Mouse (Mus musculus) gastrocnemius, postnatal 36 days (tissue): ENCODE data around the gene Cldn7. TPM values are rescaled to one million over a fixed set of nuclear protein-coding genes. Genes with fewer than 3 reads are reported as not detected.

ENCODE experiments used
- DNase-seq, 2 experiments: peaks; one replicate each; pipeline ENCODE4 v3.0.0; 2022
- intact Hi-C: fragments of 180-260 bp; cut with DNase I; formaldehyde crosslinking; loops from one replicate; pipeline ENCODE4 v1.15.1; 2025
- total RNA-seq, 2 experiments: library from RNA; stranded (reverse); gene quantifications; 2 replicates each; pipeline ENCODE4 v1.2.3; 2021

Cldn7 gene
- total RNA-seq, 2 experiments from 2014 or later, result not detected

DNA sequence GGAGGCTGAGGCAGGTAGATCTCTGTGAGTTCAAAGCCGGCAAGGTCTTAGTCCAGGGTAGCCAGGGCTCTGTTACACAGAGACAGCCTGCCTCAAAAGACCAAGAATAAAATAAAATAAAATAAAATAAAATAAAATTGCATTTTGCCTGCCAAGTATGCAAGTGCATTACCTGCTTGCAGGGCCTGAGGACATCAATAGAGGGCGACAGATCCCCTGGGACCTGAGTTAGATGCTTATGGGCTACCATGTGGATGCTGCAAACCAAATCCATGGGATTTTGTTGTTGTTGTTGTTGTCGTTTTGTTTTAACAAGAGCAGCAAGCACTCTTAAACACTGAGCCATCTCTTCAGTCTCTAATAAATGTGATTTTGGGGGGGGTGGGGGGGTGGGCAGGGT lies 32.3 kb upstream of the Cldn7 start:
- no peak for DNase-seq
- intact Hi-C loops, result loop anchor here (5.0 kb wide), 1 partner anchor 75 kb away; no protein-coding TSS in a partner anchor

GRCm38 (mm10) chr11:69933066-69933465 lies 31.5 kb upstream of the Cldn7 start:
- intact Hi-C loops, result loop anchor here (5.0 kb wide), 1 partner anchor 74 kb away; no protein-coding TSS in a partner anchor
- DNase-seq, result no peak

GRCm38 (mm10) chr11:69934169-69934568 lies 30.4 kb upstream of the Cldn7 start:
- intact Hi-C loops, result loop anchor here (1.0 to 5.0 kb wide), 2 partner anchors 15 to 73 kb away; no protein-coding TSS in a partner anchor

GRCm38 (mm10) chr11:69934681-69935080 lies 29.9 kb upstream of the Cldn7 start:
- DNase-seq, result no peak
- intact Hi-C loops, result loop anchor here (1.0 to 5.0 kb wide), 2 partner anchors 15 to 73 kb away; no protein-coding TSS in a partner anchor

More at GRCm38 (mm10) chr11:69934169-69934568, 30.4 kb upstream of the Cldn7 start:
- peak; percentile 92 to 95 for DNase-seq

- DNase-seq, result peak; percentile 73 to 80
- intact Hi-C loops, result no loop called here
These were observed 29.3 kb upstream of the Cldn7 start, which contains the start of gene Ybx2 for GRCm38 (mm10) chr11:69935137-69935879. TSS of gene Ybx2 (plus strand) at chr11:69935796.

- DNase-seq, result peak in 1 of 2 experiments; percentile 26
These were observed 28.4 kb upstream of the Cldn7 start for GRCm38 (mm10) chr11:69936156-69936555.

DNA sequence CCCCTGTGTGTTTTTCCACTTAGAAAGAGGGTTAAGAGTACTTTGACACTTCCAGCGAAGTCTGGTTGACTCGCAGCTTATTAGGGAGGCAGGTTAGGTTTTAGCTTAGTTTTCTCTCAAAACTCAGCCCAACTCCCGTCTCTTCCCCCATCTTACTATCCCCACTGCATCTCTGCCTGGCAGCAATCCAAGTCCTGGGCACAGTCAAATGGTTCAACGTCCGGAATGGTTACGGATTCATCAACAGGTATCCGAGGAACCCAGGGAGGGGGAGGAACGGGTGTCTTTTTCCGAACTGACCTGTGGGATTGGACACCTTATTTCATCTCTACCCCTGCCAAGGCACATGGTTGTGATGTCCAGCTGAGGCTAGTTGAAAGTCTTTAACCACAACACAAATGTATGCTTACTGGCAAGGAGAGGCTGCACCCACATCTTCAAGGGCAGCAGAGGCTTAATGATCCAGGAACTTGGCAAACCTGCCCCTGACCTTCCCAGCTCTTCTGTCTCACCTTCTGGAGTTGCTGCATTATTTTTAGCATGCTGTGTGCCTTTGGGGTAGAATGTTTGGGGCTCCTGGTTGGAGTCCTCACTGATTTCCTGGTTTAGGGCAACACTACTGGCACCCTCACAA lies 27.7 kb upstream of the Cldn7 start:
- intact Hi-C loops, result no loop called here
- no peak for DNase-seq

More at GRCm38 (mm10) chr11:69936156-69936555, 28.4 kb upstream of the Cldn7 start:
- intact Hi-C loops, result no loop called here

DNA sequence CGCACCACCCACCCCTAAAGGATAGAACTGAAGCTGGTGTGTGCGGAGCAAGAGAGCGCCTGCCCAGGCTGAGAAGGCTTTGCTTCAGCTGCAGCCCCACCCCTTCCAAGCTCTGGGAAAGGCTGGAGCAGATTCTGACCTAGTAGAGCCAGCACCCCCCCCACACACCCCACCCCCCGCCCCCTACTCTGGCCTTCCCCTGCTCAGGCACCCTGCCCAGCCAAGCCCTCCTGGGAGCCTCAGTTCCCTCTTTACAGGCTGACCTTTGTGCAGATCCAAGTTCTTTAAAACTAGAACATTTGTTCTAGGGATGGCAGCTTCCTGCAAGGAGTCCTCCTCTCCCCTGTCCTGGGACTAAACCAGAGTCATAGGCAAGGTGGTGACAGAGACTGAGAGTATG lies 27.2 kb upstream of the Cldn7 start:
- peak; percentile 66 to 78 for DNase-seq
- intact Hi-C loops, result no loop called here

DNA sequence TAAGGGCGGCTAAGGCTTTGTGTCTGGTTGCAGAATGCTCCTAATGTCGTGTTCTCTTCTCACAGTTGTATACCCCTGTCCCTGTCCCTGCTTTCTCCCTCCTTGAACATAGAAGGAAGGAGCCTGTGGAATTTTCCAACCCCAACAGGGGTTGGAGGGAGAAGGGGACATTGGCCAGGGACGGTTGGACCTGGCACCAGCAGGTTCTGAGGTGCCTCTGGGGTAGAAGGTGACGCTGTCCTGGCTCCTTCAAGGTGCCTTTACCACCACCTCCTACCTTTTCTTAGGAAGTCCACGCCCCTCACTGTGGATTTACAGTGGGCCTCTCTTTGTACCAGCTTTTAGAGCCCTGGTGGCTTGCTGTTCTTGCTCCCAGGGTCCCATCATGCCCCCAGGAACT lies 26.7 kb upstream of the Cldn7 start:
- intact Hi-C loops, result no loop called here
- DNase-seq, result no peak

DNA sequence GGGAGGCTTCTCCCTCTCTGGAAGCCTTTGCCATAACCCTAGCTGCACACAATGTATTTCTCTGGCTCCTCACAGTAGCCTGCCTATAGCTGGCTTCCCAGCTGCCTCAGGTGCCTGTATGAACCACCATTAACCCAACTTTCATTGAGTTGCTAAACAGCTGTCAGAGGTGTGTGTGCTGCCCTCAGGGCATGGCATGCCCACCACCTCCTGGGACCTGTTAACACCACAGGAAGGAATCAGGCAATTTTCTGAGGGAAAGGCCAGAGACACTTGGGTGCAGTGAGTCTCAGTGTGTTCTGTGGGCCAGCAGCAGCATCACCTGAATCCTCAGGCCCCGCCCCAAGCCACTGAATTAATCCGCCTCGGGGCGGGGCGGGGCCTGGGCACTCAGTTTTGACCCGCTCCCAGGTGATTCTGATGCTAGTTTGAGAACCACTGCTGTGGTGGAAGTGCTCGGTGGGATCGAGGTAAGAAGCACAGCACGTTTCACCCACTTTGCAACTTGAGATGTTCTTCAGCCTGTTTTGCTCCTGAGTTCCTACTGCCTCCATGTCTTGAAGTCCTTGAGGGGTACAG lies 26.1 kb upstream of the Cldn7 start:
- intact Hi-C loops, result no loop called here
- DNase-seq, result no peak

- intact Hi-C loops, result no loop called here
- no peak for DNase-seq
These were observed 25.4 kb upstream of the Cldn7 start for GRCm38 (mm10) chr11:69939181-69939580.

DNA sequence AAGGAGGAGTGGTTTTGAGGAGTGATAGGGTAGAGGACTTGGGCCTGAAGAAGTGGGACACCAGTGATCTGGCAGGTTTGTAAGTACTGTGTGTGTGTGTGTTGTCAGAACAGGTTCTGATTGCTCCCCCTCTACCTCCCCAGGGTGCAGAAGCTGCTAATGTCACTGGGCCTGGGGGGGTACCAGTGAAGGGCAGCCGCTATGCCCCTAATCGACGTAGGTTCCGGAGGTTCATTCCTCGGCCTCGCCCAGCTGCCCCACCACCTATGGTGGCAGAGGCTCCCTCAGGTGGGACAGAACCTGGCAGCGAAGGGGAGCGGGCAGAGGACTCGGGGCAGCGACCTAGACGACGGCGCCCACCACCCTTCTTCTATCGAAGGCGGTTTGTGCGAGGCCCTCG lies 24.8 kb upstream of the Cldn7 start:
- intact Hi-C loops, result no loop called here
- DNase-seq, result no peak

DNA sequence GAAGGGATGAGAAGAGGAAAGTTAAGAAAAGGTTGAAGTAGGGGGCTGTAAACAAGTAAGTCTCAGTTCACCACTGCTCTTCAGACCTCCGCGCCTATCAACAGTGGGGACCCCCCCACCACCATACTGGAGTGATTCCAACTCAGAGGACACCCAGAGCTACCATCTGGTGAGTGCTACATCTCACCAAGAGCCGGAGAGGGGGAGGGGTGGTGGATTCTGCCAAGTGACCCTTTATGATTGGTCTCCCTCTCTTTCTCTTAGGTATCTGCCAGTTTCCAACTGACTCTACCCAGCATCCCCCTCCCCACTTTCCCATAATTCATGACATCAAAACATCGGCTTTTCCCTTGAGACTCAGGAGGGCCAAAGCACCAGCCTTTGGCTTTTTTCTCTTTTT lies 23.6 kb upstream of the Cldn7 start:
- intact Hi-C loops, result no loop called here
- no peak for DNase-seq

DNA sequence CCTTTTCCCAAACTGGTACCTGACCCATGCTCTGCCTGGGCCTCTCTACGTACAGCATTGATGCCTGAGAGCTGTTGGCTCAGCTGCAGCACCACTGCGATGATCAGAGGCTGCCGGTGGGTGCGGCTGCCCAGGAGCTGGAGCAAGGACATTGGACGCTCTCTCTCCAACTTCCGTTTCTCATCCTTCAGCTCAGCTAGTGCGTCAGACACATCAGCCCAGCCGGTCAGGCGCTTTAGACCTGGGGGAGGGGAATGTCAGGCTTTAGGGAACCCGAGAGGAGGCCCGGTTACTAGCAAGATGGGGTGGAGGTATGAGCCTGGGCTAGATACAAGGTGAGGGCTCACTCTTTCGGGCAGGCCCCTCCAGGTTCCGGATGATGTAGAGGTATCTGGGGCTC lies 19.4 kb upstream of the Cldn7 start:
- DNase-seq, result no peak

DNA sequence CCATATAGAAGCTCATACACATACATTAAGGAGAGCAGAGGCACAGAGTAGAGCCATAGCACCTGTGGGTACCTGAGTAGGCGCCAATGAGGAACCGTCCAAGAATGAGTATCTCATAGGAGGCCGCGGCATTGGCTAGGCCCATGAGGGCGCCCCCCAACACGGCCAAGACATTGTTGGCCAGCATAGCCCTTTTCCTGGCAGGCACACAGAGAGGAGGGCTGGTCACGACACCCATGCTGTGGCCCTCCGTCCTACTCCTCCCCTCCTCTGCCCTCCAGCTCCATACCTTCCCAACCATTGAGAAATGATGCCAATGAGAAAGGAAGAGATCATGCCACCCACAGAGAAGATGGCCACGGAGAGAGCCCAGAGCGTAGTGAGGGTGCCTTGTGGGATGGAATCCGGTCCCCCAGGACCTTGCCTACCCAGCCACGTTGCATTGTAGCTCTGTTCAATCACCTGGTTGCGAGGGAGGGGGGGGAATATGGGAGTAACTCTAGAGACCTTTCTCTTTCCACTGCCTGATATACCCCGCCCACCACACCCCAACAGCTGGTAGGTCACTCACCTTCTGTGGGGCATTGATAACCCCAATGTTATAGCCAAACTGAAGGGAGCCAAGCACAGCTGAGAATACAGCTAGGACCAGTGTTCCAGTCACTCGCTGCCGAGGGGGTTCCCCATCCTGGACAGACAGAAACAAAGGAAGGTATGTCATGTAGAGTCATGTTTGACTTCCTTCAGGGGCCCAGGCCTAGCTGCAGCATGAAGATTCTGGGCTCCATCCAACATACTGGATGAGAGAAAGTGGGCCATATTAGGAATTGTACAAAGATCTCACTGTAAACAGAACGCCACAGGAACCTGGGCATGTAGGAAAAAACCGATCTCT lies 18.3 kb upstream of the Cldn7 start:
- DNase-seq, result no peak
- intact Hi-C loops, result no loop called here

More for the DNA sequence above, 19.4 kb upstream of the Cldn7 start:
- intact Hi-C loops, result no loop called here

DNA sequence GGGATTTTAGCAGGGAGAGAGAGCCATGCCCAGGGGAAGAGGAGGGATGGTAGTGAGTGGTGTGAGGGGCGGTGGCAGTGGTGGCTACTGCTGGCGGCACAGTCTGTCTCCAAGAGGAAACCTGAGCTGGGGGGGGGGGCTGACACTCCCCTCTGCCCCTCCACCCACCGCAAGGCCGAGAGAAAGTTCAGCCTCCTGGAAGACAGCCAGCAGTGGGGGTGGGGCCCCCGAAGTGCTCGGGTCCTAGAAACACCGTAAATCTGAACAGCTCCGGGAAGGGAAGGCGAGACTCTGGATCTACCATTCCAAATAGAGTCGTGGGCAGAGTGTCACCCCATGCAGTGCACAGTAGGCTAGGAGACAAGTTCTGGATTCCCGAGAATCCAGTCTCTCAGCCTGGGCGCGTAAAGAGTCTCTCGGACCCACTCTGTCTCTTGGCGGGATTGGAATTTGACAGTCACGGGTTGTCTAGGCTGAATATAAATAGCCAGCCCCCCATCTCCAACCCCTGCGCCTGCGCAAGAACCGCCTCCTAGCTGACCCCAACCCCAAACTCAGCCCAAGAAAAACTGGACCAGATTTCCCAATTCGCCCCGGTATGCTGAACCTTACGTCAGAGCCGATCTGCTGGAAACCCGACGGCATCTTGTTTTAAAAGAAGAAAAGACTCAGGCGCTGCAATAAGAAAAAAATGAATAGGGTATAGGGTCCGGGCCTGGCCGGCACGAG lies 17.1 kb upstream of the Cldn7 start:
- peak; percentile 68 to 83 for DNase-seq
- intact Hi-C loops, result no loop called here

DNA sequence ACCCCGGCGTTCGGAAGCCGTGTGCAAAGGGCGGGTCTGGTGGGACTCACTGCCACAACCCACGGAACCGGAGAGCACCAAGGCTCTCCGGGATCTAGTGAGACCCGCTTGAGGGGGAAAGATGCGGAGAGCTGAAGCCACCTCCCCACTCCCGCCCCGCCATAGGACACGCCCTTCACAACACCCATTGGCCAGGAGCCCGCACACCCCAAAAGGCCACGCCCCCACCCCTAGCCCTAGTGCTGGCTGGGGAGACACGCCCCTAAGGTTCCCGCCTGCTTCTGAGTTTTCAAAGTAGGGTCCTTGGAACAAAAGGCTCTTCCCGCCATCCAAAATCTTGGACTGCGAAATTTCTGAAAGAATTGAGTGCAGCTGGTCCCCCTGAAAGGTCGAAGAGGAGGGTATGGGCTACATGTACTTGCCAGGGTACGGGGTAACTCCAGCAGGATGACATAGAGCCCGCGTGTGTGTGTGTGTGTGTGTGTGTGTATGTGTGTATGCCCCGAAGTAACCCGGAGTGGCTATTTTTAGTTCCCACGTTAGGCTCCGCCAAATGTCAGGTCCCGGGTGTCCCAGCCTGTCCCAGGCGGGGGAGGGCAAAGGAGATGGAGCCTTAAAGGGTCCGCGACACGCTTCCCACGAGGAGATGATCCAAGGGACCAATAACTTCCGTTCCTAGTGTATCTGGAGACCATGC lies 16.4 kb upstream of the Cldn7 start, which contains the start of gene Slc2a4:
Gene Slc2a4 (minus strand): TSS at position 123 of the 697 bp plus-strand sequence.
- intact Hi-C loops, result no loop called here
- DNase-seq, result peak; percentile 89 to 93

DNA sequence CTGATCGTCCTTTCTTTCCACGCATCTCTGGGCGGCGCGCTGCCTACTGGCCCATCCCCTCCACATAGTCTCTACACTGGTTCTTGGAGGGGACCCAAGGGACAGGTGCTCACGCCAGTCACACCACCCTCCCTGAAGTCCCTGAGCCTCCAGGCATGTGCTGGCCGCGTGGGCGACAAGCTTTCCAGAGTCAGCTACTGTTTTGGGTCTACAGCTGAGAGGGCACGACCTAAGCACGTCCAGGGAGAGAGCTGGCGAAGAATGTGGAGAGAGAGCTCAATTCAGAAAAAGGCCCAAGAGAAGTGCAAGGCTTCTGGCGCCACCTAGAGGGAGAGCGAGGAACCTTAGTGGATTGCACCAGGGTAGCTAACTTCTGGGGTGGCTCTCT lies 15.8 kb upstream of the Cldn7 start:
- DNase-seq, result peak; percentile 86 to 89
- intact Hi-C loops, result loop anchor here (1.0 kb wide), 1 partner anchor 14 kb away; no protein-coding TSS in a partner anchor
